Mouse (Mus musculus) lung, adult 2 months (tissue): ENCODE results near the gene Tmem120b.

Experiments
- CTCF ChIP-seq: fragments of 200-500 bp; IDR thresholded peaks from 2 replicates; pipeline ENCODE4 v1.5.1; 2011; ENCODE audit warnings: mild to moderate bottlenecking, low read length, control low read depth; ENCODE audit not compliant: insufficient read depth
- POLR2A ChIP-seq: fragments of 200-500 bp; IDR thresholded peaks from 2 replicates; pipeline ENCODE4 v1.6.1; 2011; ENCODE audit warnings: low read depth, mild to moderate bottlenecking, control low read depth, low read length, borderline replicate concordance; ENCODE audit errors: extremely low read depth

GRCm38 (mm10) chr5:123035564-123035963 lies 32.7 kb upstream of the Tmem120b start:
- TF ChIP-seq CTCF (no peak), POLR2A (no peak)
